Mouse (Mus musculus) lung, postnatal 14 days (tissue): ENCODE data around the gene Slc5a5.
A peak's percentile ranks its signal among the peaks of the same experiment; 100 is the strongest.
"Not testable (repeated sequence)": the region's sequence is repeated elsewhere in the genome, so short reads cannot be mapped to it uniquely, and the experiment has no call there.

Experiments
- DNase-seq: peaks from one replicate; pipeline ENCODE4 v3.0.0; 2021

Gene Slc5a5

GRCm38 (mm10) chr8:70902211-70902610 lies 9.7 kb upstream of the Slc5a5 start:
- peak; percentile 28 for DNase-seq

GRCm38 (mm10) chr8:70900872-70901387 lies 8.4 kb upstream of the Slc5a5 start:
- no peak for DNase-seq

- no peak for DNase-seq
Observed at GRCm38 (mm10) chr8:70899226-70899625, 6.7 kb upstream of the Slc5a5 start.

GRCm38 (mm10) chr8:70898661-70899198 lies 6.2 kb upstream of the Slc5a5 start:
- DNase-seq: no peak

- DNase-seq: peak; percentile 92
Observed at GRCm38 (mm10) chr8:70897681-70898413, 5.3 kb upstream of the Slc5a5 start.

GRCm38 (mm10) chr8:70897021-70897680 lies 4.6 kb upstream of the Slc5a5 start, which contains the start of gene Rpl18a:
Gene Rpl18a (minus strand): TSS chr8:70897412.
- DNase-seq: peak; percentile 92

DNA sequence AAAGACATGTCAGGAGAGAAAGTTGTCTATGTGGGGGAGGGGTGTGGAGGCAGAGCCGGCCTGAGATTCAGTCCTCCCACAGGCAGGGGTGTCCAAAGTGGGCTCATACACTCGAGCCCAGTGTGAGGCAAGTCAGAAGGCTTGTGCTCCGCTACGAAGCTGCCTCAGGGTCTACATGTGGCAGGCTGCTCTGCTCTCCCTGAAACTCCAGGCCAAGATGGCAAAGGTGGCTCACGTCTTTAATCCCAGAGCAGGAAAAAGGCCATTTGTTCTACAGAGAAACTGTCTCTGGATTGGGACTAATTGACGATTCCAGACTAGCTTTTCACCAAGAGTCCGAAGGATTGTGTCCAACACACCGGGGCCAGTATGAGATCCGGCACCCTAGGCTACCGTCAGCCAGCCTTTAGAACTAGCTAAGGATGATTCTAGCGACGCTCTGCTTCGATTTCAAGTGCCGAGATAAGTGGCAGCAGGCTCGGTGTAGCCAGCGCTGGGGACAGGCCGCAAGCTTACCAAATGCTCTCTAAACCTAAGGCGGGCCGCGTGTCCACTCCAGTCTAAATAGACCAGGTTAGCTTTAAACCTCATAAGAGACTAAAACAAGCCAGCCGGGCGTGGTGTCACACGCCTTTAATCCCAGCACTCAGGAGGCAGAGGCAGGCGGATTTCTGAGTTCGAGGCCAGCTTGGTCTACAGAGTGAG lies 3.9 kb upstream of the Slc5a5 start:
- no peak for DNase-seq

- not testable (repeated sequence) for DNase-seq
Observed at GRCm38 (mm10) chr8:70895571-70896259, 3.2 kb upstream of the Slc5a5 start.

- no peak for DNase-seq
Observed at GRCm38 (mm10) chr8:70894771-70895545, 2.4 kb upstream of the Slc5a5 start.

GRCm38 (mm10) chr8:70894385-70894720 lies 1.8 kb upstream of the Slc5a5 start:
- DNase-seq: no peak

- peak; percentile 84 for DNase-seq
Observed at GRCm38 (mm10) chr8:70893656-70894384, 1.3 kb upstream of the Slc5a5 start.

DNA sequence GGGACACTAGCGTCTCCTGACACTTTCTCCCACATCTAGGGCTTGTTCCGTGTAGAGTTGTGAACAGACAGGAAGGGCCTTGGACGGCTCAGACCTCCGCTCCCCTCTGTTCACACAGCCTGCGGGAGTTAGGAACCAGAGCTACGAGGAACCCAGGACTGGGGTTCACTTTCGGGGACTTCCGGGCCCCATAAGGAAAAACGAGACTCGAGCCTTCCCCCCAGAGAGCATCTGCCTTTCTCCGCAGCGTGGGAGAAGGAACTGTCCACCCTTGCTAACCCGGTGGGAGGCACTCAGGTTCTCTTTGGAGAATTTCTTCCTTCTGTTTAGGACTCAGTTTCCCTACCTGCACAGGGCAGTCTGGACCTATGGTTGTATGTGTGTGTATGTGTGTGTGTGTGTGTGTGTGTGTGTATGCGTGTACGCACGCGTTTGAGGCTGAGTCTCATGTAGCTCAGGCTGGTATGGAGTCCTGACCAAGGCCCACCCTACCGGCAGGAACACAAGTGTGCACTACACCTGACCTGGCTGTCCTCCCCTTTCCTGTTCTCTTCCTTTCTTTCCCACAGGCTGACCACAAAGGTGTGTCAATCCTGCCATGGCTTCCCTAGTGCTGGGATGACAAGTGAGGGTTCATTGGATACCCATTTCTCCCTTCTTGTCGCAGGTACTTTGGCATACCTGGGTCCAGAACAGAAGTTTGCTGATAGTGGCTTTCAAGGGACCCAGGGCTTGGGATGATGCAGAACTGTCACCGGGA lies 519 bp upstream of the Slc5a5 start:
- DNase-seq: no peak

DNA sequence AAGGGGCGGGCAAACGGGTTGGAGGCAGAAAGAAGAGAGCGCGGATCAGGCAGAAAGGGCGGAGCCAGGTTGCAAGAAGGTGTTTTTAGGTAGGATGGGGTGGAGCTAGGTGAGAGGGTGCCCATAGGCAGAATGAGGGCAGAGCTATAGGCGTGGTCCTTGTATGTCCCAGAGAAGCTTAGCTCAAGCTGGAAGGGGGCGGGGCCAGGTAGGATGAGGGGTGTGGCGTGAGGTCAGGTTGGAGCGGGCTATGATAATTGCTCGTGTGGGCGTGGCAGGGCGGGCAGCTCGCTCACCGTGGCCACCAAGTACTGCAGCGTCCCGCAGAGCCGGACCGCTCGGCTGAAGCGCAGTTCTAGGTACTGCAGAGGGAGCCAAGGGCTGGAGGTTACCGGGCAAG lies 1.2 kb downstream of the Slc5a5 start:
- peak; percentile 65 for DNase-seq

DNA sequence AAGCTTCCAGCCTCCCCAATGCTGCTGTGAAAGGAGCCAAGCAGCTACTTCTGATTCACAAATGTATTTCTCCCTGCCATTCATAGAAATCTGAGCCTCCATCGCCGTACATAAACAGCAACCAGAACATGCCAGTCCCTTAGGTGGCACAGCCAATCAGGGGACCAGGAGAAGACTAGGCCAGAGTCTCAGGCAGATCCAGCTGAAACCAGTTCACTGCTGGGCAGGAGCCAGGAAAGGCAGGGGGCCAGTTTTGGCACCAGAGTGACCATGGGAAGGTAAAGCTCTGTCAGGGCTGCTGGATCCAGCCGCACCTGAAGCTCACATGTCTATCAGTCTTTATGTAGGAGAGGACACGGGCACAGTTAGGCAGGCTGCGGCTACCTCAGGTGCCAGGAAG lies 1.9 kb downstream of the Slc5a5 start:
- DNase-seq: no peak

DNA sequence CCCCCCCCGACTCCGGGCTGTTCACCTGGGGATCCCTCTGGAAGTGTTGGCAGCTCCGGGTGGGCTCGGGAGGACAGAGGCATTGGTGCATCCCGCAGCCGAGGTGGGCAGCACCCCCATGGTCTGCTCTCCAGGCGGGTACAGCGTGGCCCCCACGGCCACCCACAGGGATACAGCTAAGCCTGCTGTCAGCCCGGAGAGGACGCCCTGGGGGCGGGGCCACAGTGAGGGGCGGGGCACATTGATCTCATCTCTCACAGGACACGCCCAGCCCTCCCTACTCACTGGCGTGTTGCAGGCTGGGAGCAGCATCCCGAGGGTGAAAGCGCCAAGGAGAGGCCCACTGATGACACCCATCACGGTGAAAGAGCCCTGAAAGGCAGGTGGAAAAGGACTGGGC lies 4.9 kb downstream of the Slc5a5 start:
- DNase-seq: no peak

DNA sequence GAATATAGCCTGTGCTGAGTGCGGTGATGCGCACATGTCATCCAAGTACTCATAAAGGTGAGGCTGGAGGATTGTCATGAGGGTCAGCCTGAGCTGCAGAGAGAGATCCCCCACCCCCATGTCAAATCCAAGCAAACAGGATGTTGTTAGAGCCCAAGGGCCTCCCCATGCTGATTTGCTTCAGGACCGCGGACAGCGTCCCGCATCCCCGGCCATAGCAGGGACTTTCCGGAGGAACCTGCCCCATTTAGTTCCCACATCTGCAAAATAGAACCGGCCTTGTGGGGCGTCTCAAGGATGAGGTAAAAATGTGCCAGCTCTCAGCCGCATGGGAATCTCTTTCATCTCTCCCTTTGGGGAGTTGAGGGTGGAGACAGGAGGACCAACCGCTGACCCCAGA lies 6.9 kb downstream of the Slc5a5 start:
- peak; percentile 51 for DNase-seq

DNA sequence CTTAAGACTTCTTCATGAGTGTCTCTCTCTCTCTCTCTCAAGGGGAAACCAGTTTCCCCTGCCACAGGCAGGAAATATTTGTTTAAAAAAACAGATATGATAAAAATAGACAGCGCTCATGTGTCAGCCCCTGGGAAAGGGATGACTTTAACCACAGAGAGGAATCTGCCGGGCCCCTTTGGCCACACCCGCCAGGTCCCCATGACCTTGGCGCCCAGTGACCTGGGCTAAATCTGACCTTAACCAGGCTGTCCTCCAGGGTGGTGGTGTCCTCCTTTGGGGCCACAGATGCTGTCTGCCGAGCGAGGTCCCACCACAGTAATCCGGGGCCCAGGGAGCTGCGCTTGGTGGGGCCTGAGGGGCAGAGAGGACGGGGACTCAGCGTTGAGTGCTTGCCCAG lies 7.9 kb downstream of the Slc5a5 start:
- DNase-seq: no peak

- DNase-seq: no peak
Observed at GRCm38 (mm10) chr8:70884186-70884585, 8.4 kb downstream of the Slc5a5 start.

DNA sequence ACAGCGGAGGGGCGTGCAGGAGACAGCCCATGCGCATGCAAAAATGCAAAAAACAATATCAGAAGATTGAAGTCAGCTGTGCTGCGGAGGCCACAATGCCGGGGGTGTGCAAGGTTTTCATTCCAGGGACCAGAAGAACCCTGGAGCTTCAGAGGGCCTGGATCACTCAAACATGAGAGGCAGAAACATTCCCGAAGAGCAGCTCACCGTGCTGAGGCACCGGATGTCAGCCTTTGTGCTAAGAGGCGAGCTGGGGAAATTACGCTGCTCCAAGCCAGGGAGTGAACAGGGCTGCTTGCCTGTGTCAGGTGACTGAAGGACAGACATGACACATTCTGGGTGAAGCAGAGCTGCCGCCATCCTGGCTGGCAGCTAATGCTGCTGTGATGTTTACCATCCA lies 12.0 kb downstream of the Slc5a5 start:
- DNase-seq: no peak

DNA sequence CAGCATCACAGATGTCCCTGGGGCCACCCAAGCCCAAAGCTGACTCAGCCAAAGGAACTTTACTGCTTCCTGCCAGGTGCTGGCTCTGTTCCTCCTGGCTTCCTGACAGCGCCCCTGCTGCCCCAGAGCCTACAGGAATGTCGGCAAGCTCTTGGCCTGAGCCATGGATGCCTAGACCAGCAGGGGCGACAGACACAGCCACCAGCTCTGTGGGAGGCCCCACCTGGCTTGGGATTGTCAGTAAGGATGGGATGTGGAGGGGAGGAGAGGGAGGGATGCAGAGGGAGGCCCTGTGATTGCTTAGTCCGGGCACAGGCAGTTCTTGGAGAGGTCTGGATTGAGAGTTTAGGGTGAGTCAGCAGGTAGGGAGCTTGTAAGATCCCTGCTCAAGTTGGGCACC lies 12.4 kb downstream of the Slc5a5 start:
- DNase-seq: no peak

GRCm38 (mm10) chr8:70879500-70879899 lies 13.1 kb downstream of the Slc5a5 start:
- no peak for DNase-seq
